Mouse (Mus musculus) retina, postnatal 7 days (tissue): ENCODE data around the gene Pvr.
"Not testable (repeated sequence)": the region's sequence is repeated elsewhere in the genome, so short reads cannot be mapped to it uniquely, and the experiment has no call there.

ENCODE experiments used
- DNase-seq: peaks from one replicate; pipeline ENCODE4 v3.0.0-alpha.2; 2012; ENCODE audit warnings: low read depth, low spot score

The Pvr gene

DNA sequence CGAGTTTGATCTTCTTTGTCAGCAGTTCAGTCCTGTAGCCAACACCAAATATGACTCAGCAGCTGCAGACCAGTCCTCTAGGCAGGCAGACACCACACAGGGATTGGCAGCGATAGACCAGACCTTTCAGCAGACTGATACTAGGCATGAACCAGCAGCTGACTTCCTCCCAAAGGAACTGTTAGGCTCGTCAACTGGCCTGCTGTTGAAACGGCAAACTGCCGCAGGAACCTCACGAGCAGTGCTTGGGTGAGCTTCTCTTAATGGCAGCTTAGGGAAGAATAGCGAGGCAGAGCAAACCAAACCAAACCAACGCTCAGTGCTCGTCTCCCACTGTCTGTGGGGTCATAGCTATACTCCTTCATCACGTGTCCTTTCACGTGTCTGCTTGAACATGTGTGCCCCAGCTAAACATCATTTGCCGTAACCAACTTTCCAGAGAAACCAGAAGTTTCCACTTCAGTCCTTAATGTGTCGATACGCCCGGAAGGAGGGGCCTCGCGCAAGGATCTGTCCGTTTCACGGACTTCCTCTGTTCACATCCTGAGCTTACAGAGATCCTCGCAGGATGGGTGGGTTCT is 14.3 kb upstream of the Pvr start:
- DNase-seq, result no peak

GRCm38 (mm10) chr7:19932877-19933809 is 12.2 kb upstream of the Pvr start:
- DNase-seq, result peak; percentile 21

GRCm38 (mm10) chr7:19932133-19932876 is 11.3 kb upstream of the Pvr start:
- no peak for DNase-seq

DNA sequence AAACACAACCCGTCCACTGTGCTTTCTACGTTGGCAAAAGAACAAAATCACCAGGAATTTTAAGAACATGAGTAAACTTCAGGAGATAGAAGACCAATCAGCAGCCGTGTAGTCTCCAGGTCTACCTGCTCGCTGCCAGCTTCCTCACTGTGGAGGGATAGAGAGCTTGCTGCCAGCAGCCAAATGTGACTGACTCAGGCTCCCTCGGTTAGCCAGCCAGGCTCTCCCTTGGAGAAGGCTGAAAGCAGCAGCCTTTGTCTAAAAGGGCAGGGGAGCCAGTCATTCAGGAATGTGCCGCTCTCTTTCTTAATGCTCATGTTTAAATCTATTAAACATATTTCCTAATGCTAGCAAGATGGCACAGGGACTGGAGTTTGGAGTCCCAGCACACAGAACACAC is 9.5 kb upstream of the Pvr start:
- not testable (repeated sequence) for DNase-seq

DNA sequence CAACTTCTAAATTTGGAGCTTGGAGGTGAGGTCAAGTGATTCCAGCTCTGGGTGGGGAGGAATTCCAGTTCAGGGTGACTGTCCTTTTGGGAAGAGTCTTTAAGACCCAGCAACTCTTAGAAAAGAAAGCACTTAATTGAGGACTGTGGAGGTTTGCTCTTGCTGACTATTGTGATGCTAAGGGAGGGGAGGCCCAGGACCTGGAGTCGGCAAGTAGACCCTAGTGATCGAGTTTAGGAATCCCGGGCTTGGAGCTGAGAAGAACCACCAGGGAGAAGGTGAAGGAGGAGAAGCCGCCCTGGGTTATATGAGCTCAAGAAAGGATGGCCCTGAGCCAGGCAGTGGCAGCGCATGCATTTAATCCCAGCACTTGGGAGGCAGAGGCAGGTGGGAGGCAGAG is 7.5 kb upstream of the Pvr start:
- DNase-seq, result no peak

DNA sequence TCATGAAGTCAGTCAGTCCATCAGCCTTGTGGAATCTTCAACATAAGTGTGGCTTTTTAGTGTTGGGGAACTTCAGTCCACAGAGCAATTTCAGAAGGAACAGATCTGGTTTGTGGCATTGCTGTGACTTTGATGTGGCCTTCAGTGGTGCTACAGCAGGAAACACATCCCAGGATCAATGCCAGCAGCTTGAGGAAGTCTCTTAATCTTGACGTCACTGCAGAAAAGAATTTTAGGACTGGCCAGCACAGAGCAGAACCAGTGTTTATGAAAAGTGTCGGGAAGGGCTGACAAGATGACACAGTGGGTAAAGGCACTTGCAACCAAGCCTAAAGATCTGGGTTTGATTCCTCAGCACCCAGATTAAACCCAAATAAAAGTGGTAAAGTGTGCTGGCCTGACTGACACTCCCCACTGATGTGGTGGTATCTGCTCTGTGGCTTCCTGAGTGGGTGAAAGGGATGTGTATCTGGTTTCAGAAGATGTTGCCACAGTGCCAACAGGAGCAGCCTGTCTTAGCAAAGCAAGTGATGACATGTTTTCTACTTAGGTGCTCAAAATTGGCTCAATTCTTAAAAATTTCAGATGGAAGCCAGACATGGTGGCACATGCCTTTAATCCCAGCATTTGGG is 6.0 kb upstream of the Pvr start:
- no peak for DNase-seq

DNA sequence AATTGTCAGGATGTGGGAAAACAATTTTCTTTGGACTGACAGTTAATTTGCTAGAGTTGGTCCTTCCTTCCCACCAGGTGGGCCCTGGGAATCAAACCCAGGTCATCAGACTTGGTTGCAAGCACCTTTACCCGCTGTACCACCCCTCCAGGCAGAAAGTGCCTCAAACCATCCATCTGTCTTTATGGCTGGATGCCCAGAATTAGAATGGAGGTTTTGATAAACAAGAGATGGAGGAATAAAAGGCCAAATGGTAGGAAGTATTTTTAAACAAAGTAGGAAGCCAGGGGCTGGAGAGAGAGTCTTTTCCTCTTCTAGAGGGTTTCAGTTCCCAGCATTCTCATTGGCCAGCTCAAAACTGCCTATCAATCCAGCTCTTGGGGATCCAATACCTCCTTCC is 4.4 kb upstream of the Pvr start:
- DNase-seq, result no peak

- DNase-seq, result no peak
Observed at GRCm38 (mm10) chr7:19923797-19924196, 2.8 kb upstream of the Pvr start.

- DNase-seq, result no peak
Observed at GRCm38 (mm10) chr7:19923354-19923753, 2.4 kb upstream of the Pvr start.

DNA sequence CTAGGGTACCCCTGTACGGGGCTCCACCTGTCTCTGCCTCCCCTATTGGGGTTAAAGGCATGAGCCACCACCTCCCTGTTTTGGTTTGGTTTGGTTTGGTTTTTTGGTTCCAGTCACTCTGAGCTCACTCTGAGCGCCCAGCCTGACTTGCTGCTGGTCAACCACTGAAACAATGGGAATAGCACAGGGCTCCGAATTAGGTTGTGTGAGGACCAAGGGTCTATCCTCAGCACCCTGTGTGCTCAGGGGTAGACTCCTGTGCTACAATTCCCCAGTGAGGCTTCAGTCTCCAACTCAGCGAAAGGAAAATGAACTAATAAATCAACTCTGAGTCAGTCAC is 824 bp downstream of the Pvr start:
- DNase-seq, result no peak

- no peak for DNase-seq
Observed at GRCm38 (mm10) chr7:19914558-19914957, 6.4 kb downstream of the Pvr start.

DNA sequence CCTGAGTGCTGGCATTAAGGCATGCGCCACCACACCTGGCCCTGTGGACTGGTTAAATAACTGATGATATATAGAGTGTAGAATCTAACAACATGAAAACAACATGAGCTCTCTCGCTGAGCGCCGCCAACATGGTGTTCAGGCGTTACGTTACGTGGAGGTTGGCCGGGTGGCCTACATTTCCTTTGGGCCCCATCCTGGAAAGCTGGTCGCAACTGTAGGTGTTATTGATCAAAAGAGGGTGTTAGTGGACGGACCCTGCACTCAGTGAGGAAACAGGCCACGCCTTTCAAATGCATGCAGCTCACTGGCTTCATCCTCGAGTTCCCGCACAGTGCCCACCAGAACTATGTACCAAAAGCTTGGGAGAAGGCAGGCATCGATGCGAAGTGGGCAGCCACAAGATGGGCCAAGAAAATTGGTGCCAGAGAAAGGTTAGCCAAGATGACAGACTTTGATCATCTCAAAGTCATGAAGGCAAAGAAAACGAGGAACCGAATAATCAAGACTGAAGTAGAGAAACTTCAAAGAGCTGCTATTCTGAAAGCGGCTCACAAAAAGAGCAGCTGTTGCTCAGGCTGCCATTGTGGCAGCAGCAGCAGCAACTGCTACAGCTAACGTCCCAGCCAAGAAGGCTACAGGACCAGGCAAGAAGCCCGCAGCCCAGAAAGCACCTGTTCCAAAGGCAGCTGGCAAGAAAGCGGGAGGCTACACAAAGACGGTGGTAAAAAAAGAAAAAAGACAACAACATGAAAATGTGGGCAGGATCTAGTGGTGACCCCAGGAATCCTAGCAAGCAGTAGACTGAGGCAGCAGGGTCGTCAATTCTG is 9.1 kb downstream of the Pvr start:
- no peak for DNase-seq

DNA sequence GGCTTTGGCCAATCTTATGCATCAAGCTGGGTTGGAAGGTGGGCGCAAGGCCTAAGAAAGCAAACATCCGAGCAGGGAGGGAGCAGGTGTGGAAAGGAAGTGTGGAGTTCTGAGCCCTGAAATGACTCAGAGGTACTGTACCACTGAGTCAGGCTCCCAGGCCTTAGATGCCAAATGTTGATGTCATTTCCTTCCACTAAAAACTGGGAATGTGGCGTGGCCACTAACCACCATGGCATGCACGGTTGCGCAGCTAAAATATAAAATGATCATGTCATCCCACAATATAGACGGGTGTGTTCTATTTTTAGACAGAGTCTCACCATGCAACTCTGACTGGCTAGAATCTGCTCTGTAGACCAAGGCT is 9.7 kb downstream of the Pvr start:
- DNase-seq, result no peak

- peak; percentile 59 for DNase-seq
Observed at GRCm38 (mm10) chr7:19910421-19911291, 10.3 kb downstream of the Pvr start.

DNA sequence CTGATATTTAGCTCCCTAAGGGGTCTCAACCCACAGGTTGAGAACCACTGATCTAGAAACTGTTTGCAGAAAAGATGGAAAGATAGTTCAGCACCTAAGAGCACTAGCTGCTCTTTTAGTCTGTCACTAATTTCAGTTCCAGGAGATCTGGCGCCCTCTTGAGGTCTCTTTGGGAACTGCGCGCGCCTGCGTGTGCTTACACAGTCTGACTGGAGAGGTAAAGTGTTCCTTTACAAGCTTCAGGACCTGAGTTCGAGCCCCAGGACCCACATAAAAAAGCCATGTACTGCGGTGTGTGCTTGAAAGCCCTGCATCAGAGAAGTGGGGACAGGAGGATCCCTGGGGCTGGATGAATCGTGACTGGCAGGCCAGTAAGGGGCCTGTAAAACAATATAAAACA is 31.1 kb downstream of the Pvr start:
- no peak for DNase-seq

DNA sequence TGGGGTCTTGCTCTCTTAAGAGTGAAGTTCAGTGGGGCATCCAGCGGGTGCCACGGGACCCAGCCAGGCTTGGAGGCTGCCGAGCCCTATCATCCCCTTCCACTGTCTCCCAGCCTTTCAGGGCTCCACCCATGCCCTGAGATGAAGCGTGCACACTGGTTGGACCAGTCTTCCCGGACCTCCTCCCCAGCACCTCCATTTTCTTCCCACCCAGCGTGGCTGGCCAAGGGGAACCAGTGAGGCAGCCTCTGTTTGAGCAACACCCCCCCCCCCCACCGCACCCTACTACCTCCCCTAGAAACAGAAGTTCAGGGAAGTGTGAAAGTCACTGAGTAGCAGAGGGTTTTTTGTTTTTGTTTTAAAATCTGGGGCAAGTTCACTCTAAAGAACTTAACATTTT is 33.1 kb downstream of the Pvr start, which contains the start of gene Ceacam19:
Ceacam19 (minus strand) TSS at position 117 of the 400 bp plus-strand sequence.
- no peak for DNase-seq

- no peak for DNase-seq
Observed at GRCm38 (mm10) chr7:19880754-19881153, 40.2 kb downstream of the Pvr start.

GRCm38 (mm10) chr7:19876781-19877425 is 44.1 kb downstream of the Pvr start:
- no peak for DNase-seq

GRCm38 (mm10) chr7:19875948-19876682 is 44.8 kb downstream of the Pvr start:
- no peak for DNase-seq
